In genomic region chr15:84123075-84123474, GRCm38 (mm10) we compare ENCODE assay signal across 17 mouse cellular contexts. TPM values are rescaled to one million over a fixed set of nuclear protein-coding genes. Genes with fewer than 3 reads are reported as not detected.
"Had no signal": no experiment of that assay in that cellular context is flagged by ENCODE, and none has a peak within 500 bp of the region (broad histone marks: within the 10 kb centered on the region; RNA-seq: fewer than 3 reads in every experiment).

TSS of gene Pnpla5 (minus strand) at chr15:84123175.

- DNase-seq: retina, postnatal 1 day; right cerebral cortex, adult 18-20 months; right cerebral cortex, postnatal 14 days; right cerebral cortex, postnatal 25 days; right cerebral cortex, postnatal 4 days; spleen, adult 18-20 months; thymus, adult 18-20 months; thymus, adult 2 months; thymus, postnatal 14 days; thymus, postnatal 25 days; thymus, postnatal 36 days; thymus, postnatal 4 days had no signal

- H3K27ac ChIP-seq: neural tube, embryonic 13.5 days; neural tube, embryonic 15.5 days; stomach, embryonic 15.5 days; stomach, postnatal 0 days had no signal

- H3K9ac ChIP-seq: neural tube, embryonic 13.5 days; neural tube, embryonic 15.5 days; stomach, embryonic 15.5 days had no signal

- H3K4me1 ChIP-seq: neural tube, embryonic 13.5 days; neural tube, embryonic 15.5 days; stomach, embryonic 15.5 days had no signal

- H3K36me3 ChIP-seq: neural tube, embryonic 13.5 days; neural tube, embryonic 15.5 days; stomach, embryonic 15.5 days had no signal

- H3K9me3 ChIP-seq: neural tube, embryonic 13.5 days; neural tube, embryonic 15.5 days; stomach, embryonic 15.5 days had no signal

- H3K4me3 ChIP-seq: neural tube, embryonic 13.5 days; neural tube, embryonic 15.5 days; stomach, embryonic 15.5 days had no signal

RNA-seq across cellular contexts. Expression of gene Pnpla5, which starts in this region (rescaled TPM):
- total RNA-seq: neutrophil, adult 5-6 weeks had no signal
